Mouse (Mus musculus): ENCODE data around the gene Zbtb20. TPM values are rescaled to one million over a fixed set of nuclear protein-coding genes. Genes with fewer than 3 reads are reported as not detected.

The Zbtb20 gene
- polyA plus RNA-seq, 1 experiment = 21.1 TPM

DNA sequence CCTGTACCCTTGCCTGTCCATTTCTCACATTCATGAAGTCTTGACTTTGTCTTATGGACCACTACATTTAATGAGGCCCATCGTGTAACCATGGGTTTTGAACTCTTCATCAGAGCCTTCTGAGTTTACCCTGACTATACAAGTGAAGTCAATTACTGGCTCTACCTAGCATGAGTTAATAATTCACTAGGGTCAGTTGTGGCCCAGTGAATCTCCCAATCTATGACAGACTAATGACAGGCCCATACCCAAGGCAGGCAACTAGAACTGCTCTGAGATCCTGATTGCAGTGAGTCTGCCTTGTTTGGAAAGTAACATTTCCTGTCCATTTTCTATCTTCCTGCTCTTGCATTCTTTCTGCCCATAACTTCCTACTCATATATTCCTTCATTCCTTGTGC, 305.4 kb downstream of the Zbtb20 start:
- DNase-seq (ENCODE audit: extremely low spot score in 1 of 2, low spot score in 1 of 2) = no peak

DNA sequence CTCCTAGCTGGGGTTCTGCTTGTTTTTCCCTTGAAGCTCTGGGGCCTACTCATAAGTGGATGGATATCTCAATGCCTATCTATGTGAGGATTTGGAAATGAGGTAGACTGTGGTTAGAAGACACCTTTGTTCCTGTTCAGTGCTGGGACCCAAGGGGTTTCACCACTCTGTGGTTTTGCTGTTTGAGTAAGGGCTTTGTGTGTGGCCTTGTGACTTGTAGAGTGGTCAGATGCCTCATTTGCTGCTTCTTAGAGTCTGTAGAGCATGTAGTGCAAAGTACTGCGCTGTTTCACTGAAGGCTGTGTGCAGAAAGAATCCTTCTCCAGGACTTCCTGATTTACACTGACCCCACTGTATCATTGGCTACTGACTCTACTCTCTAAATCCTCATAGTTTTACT, 314.7 kb downstream of the Zbtb20 start:
- no peak for DNase-seq (ENCODE audit: extremely low spot score in 1 of 2, low spot score in 1 of 2)

DNA sequence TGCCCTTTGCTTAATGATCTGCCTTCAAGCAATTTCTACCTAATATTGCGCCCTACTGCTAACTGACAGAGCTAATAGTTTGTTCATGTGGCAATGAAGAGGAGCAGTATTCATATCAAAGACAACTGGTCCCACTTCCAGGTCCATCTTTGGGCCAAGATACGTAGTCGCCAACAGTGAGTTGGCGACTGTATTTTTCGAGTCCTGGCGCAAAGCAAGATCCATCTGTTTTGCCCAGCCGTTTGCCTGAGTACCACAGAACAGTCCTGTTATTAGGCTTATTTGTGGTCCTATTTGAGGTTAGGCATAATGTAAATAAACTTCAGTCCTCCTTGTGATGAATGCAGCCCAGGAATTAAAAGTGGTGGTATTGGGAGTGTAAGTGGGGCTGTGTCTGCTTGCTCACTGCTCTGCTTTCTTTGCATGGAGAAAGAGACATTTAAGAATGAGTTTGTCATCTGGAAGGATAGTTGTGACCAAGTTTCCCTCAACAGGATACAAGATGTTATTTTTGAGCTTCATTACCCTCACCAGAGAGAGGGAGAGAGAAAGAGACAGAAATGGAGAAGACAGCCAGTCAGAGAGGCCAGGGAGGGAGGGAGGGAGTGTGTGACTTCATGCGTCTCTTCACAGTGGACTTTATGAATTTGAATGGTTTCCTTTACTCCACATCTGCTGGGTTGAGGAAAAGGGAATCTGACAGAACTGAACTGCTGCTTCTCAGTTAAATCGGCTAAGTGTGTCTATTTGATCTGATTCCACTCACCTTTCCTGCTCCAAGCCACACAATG, 315.6 kb downstream of the Zbtb20 start:
- DNase-seq (ENCODE audit: extremely low spot score in 1 of 2, low spot score in 1 of 2) = no peak

DNA sequence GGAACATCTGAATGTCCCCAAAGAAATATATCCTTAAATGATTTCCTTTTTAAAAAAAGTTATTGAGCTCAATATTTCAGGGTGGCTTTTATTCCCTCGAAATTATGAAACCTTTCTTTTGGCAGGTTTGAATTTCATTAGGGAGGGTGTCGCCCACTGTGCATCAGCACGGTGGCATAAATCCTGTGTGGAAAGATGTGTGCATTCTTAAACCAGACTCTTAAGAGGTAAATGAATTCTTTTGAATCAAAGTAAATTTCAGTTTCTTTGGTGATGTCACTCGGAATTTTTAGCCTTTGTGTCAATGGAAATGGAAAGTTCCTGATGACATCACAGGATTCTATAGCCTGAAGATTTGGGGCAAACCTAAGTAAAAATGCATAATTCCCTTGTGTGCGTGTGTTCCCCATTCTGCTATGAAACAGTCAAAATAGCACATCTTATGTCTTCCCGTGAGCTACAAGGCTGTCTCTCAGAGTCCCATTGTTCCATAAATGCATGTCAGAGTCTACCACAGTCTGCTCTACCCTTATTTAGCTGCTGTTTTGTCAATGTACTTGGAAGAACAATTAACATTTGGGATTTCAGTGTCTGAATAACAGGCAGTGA, 318.1 kb downstream of the Zbtb20 start:
- DNase-seq (ENCODE audit: extremely low spot score in 1 of 2, low spot score in 1 of 2) = peak in 1 of 2 experiments; percentile 17

DNA sequence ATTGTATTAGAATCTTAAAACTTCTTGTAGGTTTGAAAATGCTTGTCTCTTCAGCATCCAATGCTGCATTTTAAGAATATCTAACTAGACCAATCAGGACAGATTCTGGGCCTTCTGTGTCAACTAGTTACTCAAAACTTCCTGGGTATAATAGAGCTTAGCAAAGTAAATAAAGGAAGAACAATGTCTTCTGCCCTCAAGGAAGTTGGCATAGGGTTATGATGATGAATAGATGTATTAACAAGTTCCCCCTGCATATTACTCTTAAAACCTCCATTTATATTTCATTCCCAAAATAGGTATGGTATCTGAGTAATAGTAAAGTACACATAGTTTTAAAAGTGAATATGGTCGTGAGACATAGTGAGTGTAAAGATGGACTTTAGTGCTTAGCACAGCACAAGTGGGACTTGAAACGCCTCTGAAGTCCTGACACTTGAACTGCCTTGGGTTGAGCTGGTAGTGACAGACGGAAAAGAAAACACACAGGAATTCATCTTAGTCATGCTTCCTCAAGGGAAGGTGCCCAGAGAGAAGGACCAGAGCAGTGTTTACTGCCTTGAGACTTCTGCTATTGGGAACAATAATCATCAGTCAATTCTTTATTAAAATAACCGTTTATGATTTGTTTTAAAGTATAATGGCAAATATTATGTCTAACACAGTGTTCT, 341.8 kb downstream of the Zbtb20 start:
- no peak for DNase-seq (ENCODE audit: extremely low spot score in 1 of 2, low spot score in 1 of 2)

DNA sequence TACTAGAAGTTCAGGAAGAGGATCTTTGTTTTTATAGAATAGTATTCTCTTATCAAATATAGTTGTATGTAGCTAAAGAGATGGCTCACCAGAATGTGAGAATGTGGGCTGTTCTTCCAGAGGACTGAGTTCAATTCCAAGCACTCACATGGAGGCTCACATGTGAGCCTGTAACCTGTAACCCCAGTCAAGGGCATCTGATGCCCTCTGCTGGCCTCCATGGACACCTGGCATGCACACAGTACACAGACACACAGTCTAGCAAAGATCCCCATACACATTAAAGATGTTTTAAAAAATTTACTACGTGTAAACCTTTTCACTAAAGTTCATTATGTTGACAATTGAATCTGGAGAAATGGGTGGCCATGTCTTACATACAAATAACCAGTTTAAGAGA, 343.7 kb downstream of the Zbtb20 start:
- DNase-seq (ENCODE audit: extremely low spot score in 1 of 2, low spot score in 1 of 2) = no peak

DNA sequence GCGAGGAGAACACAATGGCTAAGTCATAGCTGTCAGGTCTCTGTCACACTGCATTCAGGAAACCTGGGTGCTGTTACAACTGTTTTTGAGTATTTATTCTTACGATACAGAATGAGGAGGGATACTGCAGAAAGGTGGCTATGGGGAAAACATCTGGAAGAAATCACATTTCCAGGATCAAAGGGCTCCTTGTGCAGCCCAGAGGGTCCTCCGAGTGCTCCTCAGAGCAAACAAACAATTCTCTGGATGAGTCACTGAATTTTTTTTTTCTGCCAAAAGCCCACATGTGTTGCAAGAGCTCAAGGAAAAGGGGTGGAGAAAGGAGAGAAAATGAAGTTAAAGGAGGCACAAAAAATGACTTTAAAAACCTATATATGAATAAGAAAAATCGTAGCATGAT, 345.6 kb downstream of the Zbtb20 start:
- no peak for DNase-seq (ENCODE audit: extremely low spot score in 1 of 2, low spot score in 1 of 2)

DNA sequence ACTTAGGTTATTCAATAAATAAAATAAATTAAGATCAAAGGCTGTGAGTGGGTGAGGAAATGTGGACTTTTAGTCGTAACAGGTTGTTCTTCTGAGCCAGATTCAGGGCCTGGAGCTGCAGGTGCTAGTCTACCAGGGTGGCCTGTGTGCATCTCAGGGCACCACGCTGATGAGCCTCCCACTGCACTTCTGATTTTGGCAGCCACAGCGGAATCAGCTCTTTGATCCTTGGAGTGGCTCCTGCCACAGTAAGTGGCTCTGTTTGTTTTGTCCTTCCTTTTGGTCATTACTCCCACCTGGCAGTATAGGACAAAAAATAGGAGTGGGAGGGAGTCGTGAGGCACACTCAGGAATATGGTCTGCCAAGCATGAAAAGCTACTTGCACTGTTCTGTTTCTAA, 354.6 kb downstream of the Zbtb20 start:
- DNase-seq (ENCODE audit: extremely low spot score in 1 of 2, low spot score in 1 of 2) = no peak

DNA sequence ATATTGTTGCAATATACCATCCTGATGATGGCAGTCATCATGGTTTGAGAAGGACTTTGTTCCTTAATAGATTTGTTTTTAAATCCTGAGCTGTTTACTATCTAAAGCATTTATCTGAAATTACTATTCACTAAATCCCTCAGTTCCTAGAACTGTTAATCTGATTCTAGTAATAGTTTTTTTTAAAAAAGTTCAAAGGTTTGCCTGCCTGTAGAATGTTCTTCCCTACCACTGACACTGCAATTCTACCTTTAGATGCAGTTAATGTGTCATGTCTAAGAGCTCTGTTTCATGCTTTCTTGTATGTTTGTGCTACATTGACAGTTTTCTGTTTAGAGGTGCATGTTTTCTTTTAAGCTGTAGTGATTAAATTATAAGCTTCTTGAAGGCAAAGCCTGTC, 358.6 kb downstream of the Zbtb20 start:
- no peak for DNase-seq (ENCODE audit: extremely low spot score in 1 of 2, low spot score in 1 of 2)

DNA sequence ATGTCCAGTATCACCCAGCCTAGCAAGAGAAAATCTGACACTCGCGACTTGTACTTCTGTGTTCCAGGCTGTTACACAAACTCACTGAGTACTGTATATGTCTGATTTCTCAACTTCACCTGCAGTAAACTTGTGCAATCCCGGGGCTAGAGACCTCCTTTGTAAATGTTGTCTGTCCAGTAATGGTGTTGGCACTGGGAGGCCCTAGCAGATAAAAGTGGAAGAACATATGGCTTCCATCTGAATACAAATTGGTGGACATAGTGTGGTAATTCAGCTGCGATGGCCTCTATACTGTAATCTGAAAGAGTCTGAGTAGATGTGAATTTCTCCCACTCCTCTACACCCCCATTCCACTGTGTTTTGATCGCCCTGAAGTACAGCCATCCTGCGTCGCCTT, 359.6 kb downstream of the Zbtb20 start:
- DNase-seq (ENCODE audit: extremely low spot score in 1 of 2, low spot score in 1 of 2) = no peak

DNA sequence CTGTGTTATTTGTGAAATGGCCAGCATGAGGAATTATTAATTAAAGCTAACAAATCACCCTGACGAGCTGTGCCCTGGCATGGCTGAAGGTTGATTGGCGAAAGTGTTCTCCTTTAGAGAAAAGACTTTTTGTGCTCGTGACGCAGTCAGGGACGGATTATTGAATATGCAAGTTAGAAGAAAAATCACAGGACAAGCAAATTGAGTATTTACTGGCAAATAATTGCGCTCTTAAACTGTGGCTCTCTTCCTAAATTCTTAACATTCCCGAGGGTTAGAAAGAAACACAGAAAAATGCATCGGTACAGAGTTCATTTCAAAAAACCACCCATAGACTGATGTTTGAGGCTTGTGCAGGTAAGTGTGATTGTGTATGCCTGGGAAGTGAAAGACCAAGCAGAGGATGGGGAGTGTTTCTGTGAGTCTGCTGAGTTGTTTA, 360.1 kb downstream of the Zbtb20 start:
- no peak for DNase-seq (ENCODE audit: extremely low spot score in 1 of 2, low spot score in 1 of 2)

DNA sequence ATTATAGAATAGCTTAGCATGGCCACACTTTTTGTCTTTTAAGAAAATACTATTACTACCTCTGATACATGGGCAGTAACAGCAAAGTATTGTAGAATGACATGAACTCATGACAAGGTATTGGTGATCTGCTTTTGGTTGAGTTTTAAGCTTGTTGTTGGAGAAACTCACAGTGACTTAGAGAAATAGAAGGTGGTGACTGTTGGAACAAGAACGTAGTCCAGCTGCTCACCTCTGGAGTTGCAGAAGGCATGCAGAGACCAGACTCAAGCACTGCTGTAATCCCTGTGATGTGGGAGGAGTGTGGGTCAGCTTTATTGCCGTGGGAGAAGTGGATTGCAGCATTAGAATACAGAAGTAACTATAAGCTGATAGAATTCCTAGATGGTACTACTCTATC, 361.9 kb downstream of the Zbtb20 start:
- DNase-seq (ENCODE audit: extremely low spot score in 1 of 2, low spot score in 1 of 2) = no peak

DNA sequence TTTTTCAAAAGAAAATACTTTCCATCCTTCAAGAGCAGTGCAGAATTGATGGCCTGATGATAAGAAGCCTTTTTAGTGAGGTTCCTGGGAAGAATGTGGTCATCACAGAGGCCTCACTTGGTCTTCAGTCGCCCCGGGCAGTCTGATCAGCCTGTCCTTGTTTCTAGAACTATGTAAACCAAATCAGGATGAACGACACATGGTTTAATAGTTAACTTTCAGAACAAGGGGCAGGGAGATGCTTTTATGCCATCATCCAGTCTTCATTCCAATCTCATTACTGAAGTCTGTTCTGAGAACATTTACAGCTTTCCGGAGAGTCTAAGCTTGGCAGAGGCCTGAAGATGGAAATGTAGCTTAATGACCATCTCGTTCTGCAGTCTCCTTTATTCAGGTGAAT, 371.3 kb downstream of the Zbtb20 start:
- DNase-seq (ENCODE audit: extremely low spot score in 1 of 2, low spot score in 1 of 2) = no peak

DNA sequence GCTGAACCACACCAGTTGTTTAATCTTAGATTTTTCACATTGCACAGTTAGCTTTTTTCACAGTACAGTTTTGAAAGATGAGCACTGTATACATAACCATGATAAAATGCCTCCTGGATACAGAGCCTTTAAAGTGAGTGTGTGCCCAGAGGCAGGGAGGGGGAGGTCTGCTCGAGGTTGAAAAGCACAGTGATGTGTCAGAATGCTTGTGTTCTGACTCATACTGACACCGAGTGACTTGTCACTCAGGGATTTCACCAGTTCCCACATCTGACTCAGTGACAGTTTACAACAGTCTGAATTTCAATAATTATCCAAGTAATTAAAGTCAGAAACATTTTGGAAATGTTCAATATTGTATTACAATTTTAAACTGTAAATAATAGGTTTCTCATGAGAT, 377.4 kb downstream of the Zbtb20 start:
- DNase-seq (ENCODE audit: extremely low spot score in 1 of 2, low spot score in 1 of 2) = no peak

DNA sequence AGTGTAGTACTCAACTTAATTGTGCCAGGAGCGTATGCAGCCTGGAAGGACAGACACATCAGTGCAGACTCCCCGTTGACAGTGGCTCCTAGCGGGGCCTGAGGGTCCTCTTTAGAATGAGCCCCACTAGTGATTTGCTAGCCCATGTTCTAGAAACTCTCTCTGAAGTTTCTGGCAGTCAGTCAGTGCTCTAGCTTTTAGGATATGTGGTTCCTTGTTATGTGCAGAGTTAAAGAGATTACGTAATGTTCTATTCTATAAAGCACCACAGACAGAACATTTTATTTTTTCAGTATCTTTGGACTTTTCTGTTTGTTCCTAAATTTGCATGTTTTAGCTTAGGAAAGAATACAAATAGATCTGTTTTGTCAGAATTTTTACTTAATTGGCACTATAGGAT, 378.1 kb downstream of the Zbtb20 start:
- DNase-seq (ENCODE audit: extremely low spot score in 1 of 2, low spot score in 1 of 2) = no peak

DNA sequence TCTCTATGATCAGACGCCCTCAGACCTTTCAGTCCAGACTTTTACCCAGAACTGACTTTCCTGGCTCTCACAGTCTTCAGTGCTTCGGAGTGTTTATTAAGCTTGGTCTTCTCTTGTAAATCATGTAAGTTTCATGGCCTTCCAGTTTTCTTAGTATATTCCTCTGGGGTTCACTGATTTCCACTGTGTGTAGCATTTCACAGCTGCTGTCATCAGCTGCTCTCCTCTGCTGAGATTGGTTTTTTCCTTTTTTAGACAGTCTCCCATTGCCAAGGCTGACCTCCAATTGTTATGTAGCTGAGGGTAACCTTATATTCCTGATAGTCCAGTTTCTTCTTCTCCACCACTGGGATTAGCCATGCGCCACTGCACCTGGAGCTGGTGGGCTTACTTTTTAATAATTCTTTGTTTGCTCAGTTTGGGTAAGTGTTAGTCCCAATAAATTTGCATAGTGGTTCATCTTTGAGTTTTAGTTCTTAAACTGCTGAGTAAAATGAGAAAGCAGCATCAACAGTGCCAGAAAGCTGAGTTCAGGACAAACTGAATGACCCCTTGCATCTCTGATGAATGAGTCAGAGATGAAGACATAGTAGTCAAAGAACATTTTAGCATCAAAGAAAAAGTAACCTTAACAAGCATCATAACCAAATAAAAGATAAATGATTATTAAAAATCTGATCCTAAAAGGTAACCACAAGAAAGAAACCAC, 380.7 kb downstream of the Zbtb20 start:
- no peak for DNase-seq (ENCODE audit: extremely low spot score in 1 of 2, low spot score in 1 of 2)

DNA sequence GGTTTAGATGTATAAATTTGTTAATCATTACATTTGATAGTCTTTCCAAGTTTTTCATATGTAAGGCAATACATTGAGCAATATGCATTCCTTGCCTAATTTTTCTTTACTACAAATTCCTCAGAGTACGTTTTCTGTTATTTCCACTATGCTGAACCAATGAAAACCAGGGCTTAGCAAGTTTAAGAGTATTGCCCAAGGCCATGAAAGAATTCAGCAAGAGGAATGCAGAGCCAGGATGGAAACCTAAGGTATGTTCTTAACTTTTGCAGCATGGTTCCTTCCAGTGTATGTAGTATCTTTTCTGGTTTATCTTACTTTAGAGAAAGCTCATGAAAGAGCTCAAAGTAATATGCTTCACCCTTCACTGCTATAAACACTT, 381.2 kb downstream of the Zbtb20 start:
- no peak for DNase-seq (ENCODE audit: extremely low spot score in 1 of 2, low spot score in 1 of 2)

DNA sequence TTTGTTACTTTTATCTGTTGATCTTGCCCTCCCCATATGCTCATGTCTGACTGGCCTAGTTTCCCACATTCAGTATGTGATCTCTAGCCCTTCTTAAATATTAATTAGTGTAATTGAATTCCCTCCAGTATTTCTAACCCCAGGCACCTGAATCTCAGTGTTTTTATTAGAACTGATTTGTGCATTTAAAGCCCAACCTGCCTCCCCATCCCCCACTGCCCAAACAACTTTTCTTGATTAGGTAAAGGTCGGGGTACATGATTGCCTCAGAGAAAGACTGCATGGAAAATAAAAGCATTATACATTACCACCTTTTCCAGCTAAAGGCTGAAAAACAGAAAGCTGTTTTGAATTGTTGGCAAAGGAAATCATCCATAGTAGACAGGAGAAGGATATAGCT, 383.8 kb downstream of the Zbtb20 start:
- DNase-seq (ENCODE audit: extremely low spot score in 1 of 2, low spot score in 1 of 2) = no peak

DNA sequence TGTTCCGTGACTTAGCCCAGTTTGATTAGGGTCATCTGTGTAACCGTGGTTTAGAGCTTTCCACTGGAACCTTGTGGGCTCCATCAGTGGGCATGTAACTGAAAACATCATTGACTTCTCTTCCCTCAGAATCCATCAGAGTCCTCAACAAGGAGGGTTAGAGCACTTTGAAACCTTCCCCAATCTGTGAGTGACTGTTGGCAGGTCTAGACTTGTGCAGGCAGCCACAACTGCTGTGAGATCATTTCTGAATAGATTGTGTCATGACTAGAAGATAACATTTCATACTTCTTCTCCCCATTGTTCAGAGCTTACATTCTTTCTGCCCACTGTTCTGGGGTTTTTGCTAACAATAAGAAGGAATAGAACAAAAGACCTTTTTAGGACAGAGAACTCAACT, 385.2 kb downstream of the Zbtb20 start:
- no peak for DNase-seq (ENCODE audit: extremely low spot score in 1 of 2, low spot score in 1 of 2)

DNA sequence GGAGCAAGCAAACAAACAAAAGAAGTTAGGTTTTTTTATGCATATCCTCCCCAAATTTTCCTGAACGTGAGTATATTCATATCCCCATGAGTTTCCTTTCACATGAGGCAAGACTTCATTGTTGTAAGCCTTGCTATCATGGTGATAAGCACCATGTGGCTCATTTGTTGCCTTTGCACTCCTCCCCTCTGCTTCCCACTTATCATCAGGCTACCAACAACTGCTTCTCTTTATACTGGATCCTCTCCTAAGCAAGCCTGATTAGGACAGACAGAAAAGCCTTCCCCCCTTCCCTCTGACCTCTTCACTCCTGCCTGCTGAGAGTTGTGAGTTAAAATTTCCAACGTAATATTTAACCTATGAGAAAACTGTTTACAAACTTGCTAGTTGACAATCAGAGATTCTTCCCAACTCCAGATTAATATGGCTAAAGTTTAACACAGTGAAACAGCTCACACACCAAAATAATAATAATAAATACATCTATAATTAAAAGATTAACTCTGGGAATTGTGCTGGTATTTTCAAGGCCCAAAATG, 398.4 kb downstream of the Zbtb20 start:
- no peak for DNase-seq (ENCODE audit: extremely low spot score in 1 of 2, low spot score in 1 of 2)

DNA sequence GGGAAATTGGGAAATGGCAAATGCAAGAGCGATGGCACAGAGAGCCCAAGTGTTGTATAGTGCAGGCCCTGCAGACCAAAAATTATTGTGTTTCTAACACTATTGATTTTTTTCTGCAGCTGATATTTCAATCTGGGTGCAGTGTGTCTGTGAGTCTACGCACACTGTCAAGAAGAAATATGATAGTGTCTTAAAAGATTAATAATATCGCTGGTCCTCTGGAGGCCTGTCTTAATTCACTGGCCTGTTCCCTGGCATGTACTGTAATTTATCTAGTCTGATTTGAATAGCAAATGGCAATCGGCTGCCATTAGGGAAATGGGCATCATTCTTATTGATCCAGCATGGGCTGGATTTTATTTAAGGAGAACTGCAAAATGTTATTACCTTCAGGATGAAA, 401.1 kb downstream of the Zbtb20 start:
- no peak for DNase-seq (ENCODE audit: extremely low spot score in 1 of 2, low spot score in 1 of 2)
